Mouse (Mus musculus): ENCODE measurements around the gene Armc2. TPM values are rescaled to one million over a fixed set of nuclear protein-coding genes. Genes with fewer than 3 reads are reported as not detected.

Gene Armc2
- polyA plus RNA-seq, 1 experiment = 0.35 TPM

DNA sequence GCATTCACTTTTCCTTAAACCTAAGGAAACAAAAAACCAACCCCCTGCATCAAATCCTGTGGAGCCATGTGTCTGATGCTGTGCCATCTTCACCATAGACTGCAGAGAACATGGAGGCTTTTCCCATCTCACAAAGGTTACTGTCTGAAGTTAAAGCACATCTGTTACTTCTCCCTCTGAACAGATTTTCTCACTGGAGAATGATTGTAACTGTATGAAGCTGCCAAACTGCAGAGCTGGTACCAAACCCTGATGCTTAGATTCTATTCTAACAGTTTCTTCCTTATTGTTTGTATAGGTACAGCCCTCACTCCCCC is 151.4 kb downstream of the Armc2 start:
- H3K27ac ChIP-seq (ENCODE audit: insufficient read depth, low read length) = no peak overlapping the region
- no peak for DNase-seq (ENCODE audit: low read depth in 1 of 2, low spot score in 2 of 2)
- H3K36me3 ChIP-seq (ENCODE audit: control insufficient read depth, insufficient read depth, low read length) = no peaks in the 10 kb centered on the region
- H3K27me3 ChIP-seq (ENCODE audit: control insufficient read depth, insufficient read depth, low read length) = no peaks in the 10 kb centered on the region
- TF ChIP-seq POLR2A (IDR thresholded peaks at IDR 0.05; ENCODE audit: low read depth, low read length) (no peak), CTCF (IDR thresholded peaks at IDR 0.05; ENCODE audit: extremely low read depth, insufficient read depth, insufficient read length, insufficient replicate concordance) (no peak)
- peaks cover 11% of the 10 kb centered on the region; the same call in 1 of the 2 replicates for H3K4me1 ChIP-seq (ENCODE audit: control insufficient read depth, insufficient read depth, insufficient read length)
- no peak overlapping the region for H3K4me3 ChIP-seq (ENCODE audit: extremely low read depth, insufficient read depth, insufficient read length)

DNA sequence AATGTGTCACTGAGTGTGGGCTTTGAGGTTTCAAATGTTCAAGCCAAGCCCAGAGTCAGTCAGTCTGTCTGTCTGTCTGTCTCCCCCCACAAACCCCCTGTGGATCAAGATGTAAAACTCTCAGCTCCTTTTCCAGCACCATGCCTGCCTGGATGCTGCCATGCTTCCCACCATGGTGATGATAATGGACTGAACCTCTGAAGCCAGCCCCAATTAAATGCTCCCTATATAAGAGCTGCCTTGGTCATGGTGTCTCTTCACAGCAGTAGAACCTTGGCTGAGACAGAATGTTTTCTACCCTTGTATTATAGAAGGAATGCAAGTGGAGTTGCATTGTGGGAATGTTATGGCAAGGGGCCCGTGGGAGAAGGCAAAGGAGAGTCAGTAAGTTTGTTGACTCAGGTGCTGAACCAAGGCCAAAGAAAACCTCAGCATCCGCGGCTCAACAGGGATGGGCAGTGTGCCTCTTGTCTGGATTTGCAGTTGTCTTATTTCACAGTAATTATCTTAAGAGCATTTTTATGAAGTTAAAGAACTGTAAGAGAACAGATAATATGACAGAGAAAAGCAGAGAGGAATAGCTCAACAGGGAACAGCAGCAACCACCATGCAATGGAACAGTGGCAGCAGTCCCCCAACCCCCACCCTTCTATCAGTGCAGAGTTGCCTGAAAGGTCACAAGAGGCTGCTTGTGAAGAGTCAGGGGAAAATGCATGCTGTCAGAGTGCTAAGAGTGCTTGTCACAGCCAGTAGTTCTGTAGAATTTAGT is 152.0 kb downstream of the Armc2 start:
- WGBS = 82% methylated on average over 3 of the region's 3 CpGs
- no peaks in the 10 kb centered on the region for H3K36me3 ChIP-seq (ENCODE audit: control insufficient read depth, insufficient read depth, low read length)
- H3K4me1 ChIP-seq (ENCODE audit: control insufficient read depth, insufficient read depth, insufficient read length) = peaks cover 11% of the 10 kb centered on the region; the same call in 1 of the 2 replicates
- no peaks in the 10 kb centered on the region for H3K27me3 ChIP-seq (ENCODE audit: control insufficient read depth, insufficient read depth, low read length)
- TF ChIP-seq POLR2A (IDR thresholded peaks at IDR 0.05; ENCODE audit: low read depth, low read length) (no peak), CTCF (IDR thresholded peaks at IDR 0.05; ENCODE audit: extremely low read depth, insufficient read depth, insufficient read length, insufficient replicate concordance) (no peak)
- H3K4me3 ChIP-seq (ENCODE audit: extremely low read depth, insufficient read depth, insufficient read length) = no peak overlapping the region
- no peak for DNase-seq (ENCODE audit: low read depth in 1 of 2, low spot score in 2 of 2)
- no peak overlapping the region for H3K27ac ChIP-seq (ENCODE audit: insufficient read depth, low read length)

Other genes starting within 250 kb of the Armc2 start
- 1.2 and 1.4 TPM in 2 replicates for gene Cep57l1, start 208.6 kb downstream of the Armc2 start, polyA plus RNA-seq (2012; rRNA removed)
- gene Sesn1, start 208.5 kb downstream of the Armc2 start, polyA plus RNA-seq (2012; rRNA removed) = 34.8 and 36.6 TPM in 2 replicates